Mouse (Mus musculus): ENCODE results near the gene Kmt5b. TPM values are rescaled to one million over a fixed set of nuclear protein-coding genes. Genes with fewer than 3 reads are reported as not detected.

Kmt5b gene
- polyA plus RNA-seq, 1 experiment from 2014 or later = 34.3 TPM

GRCm38 (mm10) chr19:3730781-3731646, 36.2 kb upstream of the Kmt5b start:
- WGBS = 73% methylated on average over 7 of the region's 7 CpGs
- no peak overlapping the region for H3K4me3 ChIP-seq (ENCODE audit: low read depth, low read length)
- DNase-seq (no peak), ATAC-seq (ENCODE audit: insufficient read depth) (no peak)
- no peak for TF ChIP-seq CTCF (IDR thresholded peaks at IDR 0.05; ENCODE audit: low read depth)
- H3K4me1 ChIP-seq (ENCODE audit: insufficient read depth) = no peaks in the 10 kb centered on the region
- no peaks in the 10 kb centered on the region for H3K36me3 ChIP-seq (ENCODE audit: insufficient read depth)
- no peak overlapping the region for H3K9ac ChIP-seq
- H3K27me3 ChIP-seq (ENCODE audit: insufficient read depth, low read length) = no peaks in the 10 kb centered on the region
- H3K27ac ChIP-seq (ENCODE audit: low read depth) = no peak overlapping the region
- no peak overlapping the region for H3K4me2 ChIP-seq
- no peaks in the 10 kb centered on the region for H3K9me3 ChIP-seq (ENCODE audit: low read depth, low read length)

- no peak overlapping the region for H3K9ac ChIP-seq
- no peak for DNase-seq
- 81% methylated on average over 3 of the region's 3 CpGs for WGBS
- ATAC-seq (ENCODE audit: insufficient read depth) = no peak
- no peak overlapping the region for H3K4me2 ChIP-seq
- H3K36me3 ChIP-seq (ENCODE audit: insufficient read depth) = no peaks in the 10 kb centered on the region
- H3K27ac ChIP-seq (ENCODE audit: low read depth) = no peak overlapping the region
- H3K9me3 ChIP-seq (ENCODE audit: low read depth, low read length) = no peaks in the 10 kb centered on the region
- no peaks in the 10 kb centered on the region for H3K4me1 ChIP-seq (ENCODE audit: insufficient read depth)
- H3K4me3 ChIP-seq (ENCODE audit: low read depth, low read length) = no peak overlapping the region
- no peaks in the 10 kb centered on the region for H3K27me3 ChIP-seq (ENCODE audit: insufficient read depth, low read length)
- no peak for TF ChIP-seq CTCF (IDR thresholded peaks at IDR 0.05; ENCODE audit: low read depth)
These were observed 31.2 kb upstream of the Kmt5b start for GRCm38 (mm10) chr19:3736001-3736400.

- no peak for DNase-seq
- H3K4me3 ChIP-seq (ENCODE audit: low read depth, low read length) = no peak overlapping the region
- 91% methylated on average over 7 of the region's 7 CpGs for WGBS
- no peaks in the 10 kb centered on the region for H3K9me3 ChIP-seq (ENCODE audit: low read depth, low read length)
- no peaks in the 10 kb centered on the region for H3K4me1 ChIP-seq (ENCODE audit: insufficient read depth)
- no peak overlapping the region for H3K4me2 ChIP-seq
- no peaks in the 10 kb centered on the region for H3K27me3 ChIP-seq (ENCODE audit: insufficient read depth, low read length)
- TF ChIP-seq CTCF (IDR thresholded peaks at IDR 0.05; ENCODE audit: low read depth) = no peak
- H3K27ac ChIP-seq (ENCODE audit: low read depth) = no peak overlapping the region
- no peak for ATAC-seq (ENCODE audit: insufficient read depth)
- no peak overlapping the region for H3K9ac ChIP-seq
- no peaks in the 10 kb centered on the region for H3K36me3 ChIP-seq (ENCODE audit: insufficient read depth)
These were observed 27.6 kb upstream of the Kmt5b start for GRCm38 (mm10) chr19:3739650-3740049.

- Histone ChIP-seq H3K4me3 (ENCODE audit: low read depth, low read length) (no peak overlapping the region), H3K4me2 (no peak overlapping the region), H3K9me3 (ENCODE audit: low read depth, low read length) (no peaks in the 10 kb centered on the region), H3K27me3 (ENCODE audit: insufficient read depth, low read length) (no peaks in the 10 kb centered on the region), H3K4me1 (ENCODE audit: insufficient read depth) (no peaks in the 10 kb centered on the region), H3K9ac (no peak overlapping the region), H3K36me3 (ENCODE audit: insufficient read depth) (no peaks in the 10 kb centered on the region), H3K27ac (ENCODE audit: low read depth) (0 out of 2 replicates have a peak overlapping the region, but pooled peaks have one; percentile 16)
- DNase-seq (peak; percentile 11), ATAC-seq (ENCODE audit: insufficient read depth) (peak; percentile 4; the same call in 1 of the 2 replicates)
- 24% methylated on average over 4 of the region's 4 CpGs for WGBS
- TF ChIP-seq CTCF (IDR thresholded peaks at IDR 0.05; ENCODE audit: low read depth) = no peak
These were observed 24.5 kb upstream of the Kmt5b start for GRCm38 (mm10) chr19:3742716-3743115.

- ATAC-seq (ENCODE audit: insufficient read depth) = no peak
- Histone ChIP-seq H3K9ac (no peak overlapping the region), H3K36me3 (ENCODE audit: insufficient read depth) (no peaks in the 10 kb centered on the region), H3K4me3 (ENCODE audit: low read depth, low read length) (no peak overlapping the region), H3K27me3 (ENCODE audit: insufficient read depth, low read length) (no peaks in the 10 kb centered on the region), H3K4me1 (ENCODE audit: insufficient read depth) (no peaks in the 10 kb centered on the region), H3K9me3 (ENCODE audit: low read depth, low read length) (no peaks in the 10 kb centered on the region), H3K27ac (ENCODE audit: low read depth) (no peak overlapping the region), H3K4me2 (peak overlapping the region; percentile 71)
- no peak for TF ChIP-seq CTCF (IDR thresholded peaks at IDR 0.05; ENCODE audit: low read depth)
- WGBS = 80% methylated on average over 7 of the region's 7 CpGs
- DNase-seq = no peak
These were observed 23.9 kb upstream of the Kmt5b start for GRCm38 (mm10) chr19:3743362-3743761.

- Histone ChIP-seq H3K4me1 (ENCODE audit: insufficient read depth) (no peaks in the 10 kb centered on the region), H3K4me2 (peak overlapping the region; percentile 71), H3K9ac (peak overlapping the region; percentile 53), H3K36me3 (ENCODE audit: insufficient read depth) (no peaks in the 10 kb centered on the region), H3K4me3 (ENCODE audit: low read depth, low read length) (peak overlapping the region; percentile 44), H3K27me3 (ENCODE audit: insufficient read depth, low read length) (no peaks in the 10 kb centered on the region), H3K9me3 (ENCODE audit: low read depth, low read length) (no peaks in the 10 kb centered on the region), H3K27ac (ENCODE audit: low read depth) (peak overlapping the region; percentile 81)
- DNase-seq = peak; percentile 72
- 3% methylated on average over 13 of the region's 13 CpGs for WGBS
- ATAC-seq (ENCODE audit: insufficient read depth) = peak; percentile 38
- TF ChIP-seq CTCF (IDR thresholded peaks at IDR 0.05; ENCODE audit: low read depth) = no peak
These were observed 23.2 kb upstream of the Kmt5b start for GRCm38 (mm10) chr19:3743851-3744512.

GRCm38 (mm10) chr19:3752621-3753239, 14.5 kb upstream of the Kmt5b start:
- no peaks in the 10 kb centered on the region for H3K27me3 ChIP-seq (ENCODE audit: insufficient read depth, low read length)
- no peak for TF ChIP-seq CTCF (IDR thresholded peaks at IDR 0.05; ENCODE audit: low read depth)
- 43% methylated on average over 8 of the region's 8 CpGs for WGBS
- H3K27ac ChIP-seq (ENCODE audit: low read depth) = no peak overlapping the region
- DNase-seq = no peak
- H3K36me3 ChIP-seq (ENCODE audit: insufficient read depth) = no peaks in the 10 kb centered on the region
- H3K4me2 ChIP-seq = no peak overlapping the region
- no peaks in the 10 kb centered on the region for H3K4me1 ChIP-seq (ENCODE audit: insufficient read depth)
- H3K9ac ChIP-seq = no peak overlapping the region
- H3K4me3 ChIP-seq (ENCODE audit: low read depth, low read length) = no peak overlapping the region
- ATAC-seq (ENCODE audit: insufficient read depth) = no peak
- no peaks in the 10 kb centered on the region for H3K9me3 ChIP-seq (ENCODE audit: low read depth, low read length)
